Mouse (Mus musculus) neural tube, embryonic 13.5 days (tissue): ENCODE results near the gene Slco4a1. TPM values are rescaled to one million over a fixed set of nuclear protein-coding genes. Genes with fewer than 3 reads are reported as not detected.

Source experiments
- ATAC-seq: fragments of 200-750 bp; cut with Nextera tagmentation; 2 replicates; pipeline ENCODE4 v1.8.0; 2017; ENCODE audit warnings: low read depth, mild to moderate bottlenecking, moderate TSS enrichment, moderate library complexity
- H3K27ac ChIP-seq: fragments of 300-500 bp; sonication (generic); replicated peaks from 2 replicates; pipeline ENCODE4 v1.5.1; 2015; ENCODE audit warnings: moderate library complexity, mild to moderate bottlenecking, inconsistent platforms
- H3K27me3 ChIP-seq: fragments of 300-500 bp; sonication (generic); 2 replicates; pipeline ENCODE4 v1.6.1; 2015; ENCODE audit warnings: mild to moderate bottlenecking, inconsistent platforms
- H3K36me3 ChIP-seq: fragments of 300-500 bp; sonication (generic); 2 replicates; pipeline ENCODE4 v1.6.1; 2015; ENCODE audit warnings: mild to moderate bottlenecking, inconsistent platforms
- H3K4me1 ChIP-seq: fragments of 300-500 bp; sonication (generic); replicated peaks from 2 replicates; pipeline ENCODE4 v1.6.1; 2015; ENCODE audit warnings: inconsistent platforms
- H3K4me2 ChIP-seq: fragments of 300-500 bp; sonication (generic); 2 replicates; pipeline ENCODE4 v1.6.1; 2015; ENCODE audit warnings: inconsistent platforms, mild to moderate bottlenecking, moderate library complexity
- H3K4me3 ChIP-seq: fragments of 300-500 bp; sonication (generic); 2 replicates; pipeline ENCODE4 v1.5.1; 2015; ENCODE audit warnings: mild to moderate bottlenecking, inconsistent platforms
- H3K9ac ChIP-seq: fragments of 300-500 bp; sonication (generic); 2 replicates; pipeline ENCODE4 v1.6.1; 2015; ENCODE audit warnings: moderate library complexity, mild to moderate bottlenecking, inconsistent platforms
- H3K9me3 ChIP-seq: fragments of 300-500 bp; sonication (generic); 2 replicates; pipeline ENCODE4 v1.6.1; 2016; ENCODE audit warnings: inconsistent platforms
- WGBS: fragments of 180-500 bp; shearing (Covaris S2); methylation state at CpG from one replicate; pipeline ENCODE4 v1.1.7; 2015; 5-methylcytosine and 5-hydroxymethylcytosine counted together
- polyA plus RNA-seq: library from polyadenylated mRNA; unstranded; fragments of >200 nt; fragmentation: Nextera tagmentation; extraction: Ambion mirVana; gene quantifications from 2 replicates; pipeline ENCODE4 v1.2.1, GENCODE M21; 2015

Gene Slco4a1
- 5.1 and 5.4 TPM in 2 replicates for polyA plus RNA-seq

GRCm38 (mm10) chr2:180455723-180456698, at the start of gene Slco4a1:
Gene Slco4a1, plus strand, starts transcription at chr2:180456245.
- peak within 1 kb of the TSS; percentile 53 for H3K4me3 ChIP-seq
- H3K4me2 ChIP-seq: peak within 1 kb of the TSS; percentile 97
- WGBS: 1% methylated on average over 65 of the region's 65 CpGs
- peak within 1 kb of the TSS; percentile 68 for H3K9ac ChIP-seq
- H3K4me1 ChIP-seq: peaks cover 29% of the 10 kb centered on the region
- H3K27me3 ChIP-seq: peaks cover 42% of the 10 kb centered on the region
- no peaks in the 10 kb centered on the region for H3K36me3 ChIP-seq
- H3K27ac ChIP-seq: peak within 1 kb of the TSS; percentile 56; the same call in 1 of the 2 replicates
- H3K9me3 ChIP-seq: no peaks in the 10 kb centered on the region
- ATAC-seq: peak; percentile 84

DNA sequence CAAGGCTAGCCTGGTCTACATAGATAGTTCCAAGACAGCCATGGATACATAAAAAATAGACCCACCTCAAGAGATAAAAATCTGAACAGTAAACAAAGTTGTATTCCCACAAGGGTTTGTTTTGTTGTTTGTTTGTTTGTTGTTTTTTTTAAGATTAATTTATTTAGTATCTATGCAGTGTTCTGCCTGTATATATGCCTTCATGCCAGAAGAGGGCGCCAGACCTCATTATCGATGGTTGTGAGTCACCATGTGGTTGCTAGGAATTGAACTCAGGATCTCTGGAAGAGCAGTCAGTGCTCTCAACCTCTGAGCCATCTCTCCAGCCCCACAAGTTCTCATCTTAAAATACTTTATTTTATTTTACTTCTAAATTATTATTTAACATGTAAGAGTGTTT, 47.6 kb upstream of the Slco4a1 start:
- no peak for ATAC-seq
- Histone ChIP-seq H3K4me3 (no peak overlapping the region), H3K4me2 (no peak overlapping the region), H3K27ac (no peak overlapping the region), H3K9me3 (no peaks in the 10 kb centered on the region), H3K9ac (no peak overlapping the region), H3K4me1 (peaks cover 22% of the 10 kb centered on the region), H3K27me3 (0 out of 2 replicates have a peak, but pooled peaks cover 6% of the 10 kb centered on the region), H3K36me3 (no peaks in the 10 kb centered on the region)
- 24% methylated on average over 2 of the region's 2 CpGs for WGBS

DNA sequence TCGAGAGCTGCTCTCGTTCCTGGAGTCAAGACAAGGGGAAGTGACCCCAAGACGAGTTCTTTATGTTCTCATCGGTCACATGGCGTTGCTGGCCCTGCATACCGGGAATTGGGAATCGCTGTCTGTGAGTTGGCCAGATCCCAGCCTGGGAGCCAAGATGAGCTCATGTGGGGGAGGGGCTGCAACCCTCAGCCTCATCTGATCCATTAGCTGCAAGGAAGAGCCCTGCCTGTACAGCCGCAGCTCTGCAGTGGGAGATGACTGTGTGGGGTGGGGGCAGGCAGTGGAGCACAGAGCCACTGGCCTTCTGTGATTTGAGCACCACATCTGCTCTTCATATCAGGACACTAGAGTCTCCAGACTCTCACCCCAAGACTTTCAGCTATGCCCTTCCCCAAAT, 45.6 kb upstream of the Slco4a1 start:
- Histone ChIP-seq H3K9ac (no peak overlapping the region), H3K27me3 (peaks cover 6% of the 10 kb centered on the region; the same call in 1 of the 2 replicates), H3K36me3 (no peaks in the 10 kb centered on the region), H3K9me3 (0 out of 2 replicates have a peak, but pooled peaks cover 3% of the 10 kb centered on the region), H3K4me1 (peaks cover 22% of the 10 kb centered on the region), H3K4me2 (no peak overlapping the region), H3K27ac (peak overlapping the region; percentile 64), H3K4me3 (no peak overlapping the region)
- 0 out of 2 replicates have a peak, but pooled peaks have one; percentile 59 for ATAC-seq
- 55% methylated on average over 8 of the region's 8 CpGs for WGBS

- peaks cover 6% of the 10 kb centered on the region; the same call in 1 of the 2 replicates for H3K27me3 ChIP-seq
- peak overlapping the region; percentile 64 for H3K27ac ChIP-seq
- H3K4me2 ChIP-seq: no peak overlapping the region
- H3K4me1 ChIP-seq: peaks cover 22% of the 10 kb centered on the region
- WGBS: 13% methylated on average over 8 of the region's 8 CpGs
- H3K9me3 ChIP-seq: 0 out of 2 replicates have a peak, but pooled peaks cover 3% of the 10 kb centered on the region
- no peaks in the 10 kb centered on the region for H3K36me3 ChIP-seq
- no peak for ATAC-seq
- H3K9ac ChIP-seq: no peak overlapping the region
- H3K4me3 ChIP-seq: no peak overlapping the region
Measured at GRCm38 (mm10) chr2:180411013-180411412, 45.0 kb upstream of the Slco4a1 start.

DNA sequence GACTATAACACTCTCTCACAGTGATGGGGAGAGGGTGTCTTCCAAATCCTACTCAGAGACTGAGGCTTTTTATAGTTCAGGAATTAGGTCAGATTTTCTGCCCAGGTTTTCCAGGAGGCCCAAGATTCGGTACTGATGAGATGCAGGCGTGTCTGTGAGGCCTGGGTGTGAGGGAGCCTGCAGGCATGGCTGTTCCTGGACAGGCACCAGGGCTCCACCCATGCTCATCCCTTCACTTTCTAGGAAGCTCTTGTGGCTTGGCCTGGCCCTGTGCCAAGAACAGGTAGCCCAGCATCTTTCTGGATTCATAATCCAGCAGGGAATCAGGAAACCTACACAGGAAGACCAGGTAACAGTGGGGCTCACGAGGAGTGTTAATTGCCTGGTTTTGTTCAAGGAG, 40.4 kb upstream of the Slco4a1 start:
- Histone ChIP-seq H3K4me3 (no peak overlapping the region), H3K27ac (no peak overlapping the region), H3K9ac (no peak overlapping the region), H3K36me3 (no peaks in the 10 kb centered on the region), H3K27me3 (peaks cover 6% of the 10 kb centered on the region), H3K4me1 (peaks cover 15% of the 10 kb centered on the region), H3K9me3 (0 out of 2 replicates have a peak, but pooled peaks cover 3% of the 10 kb centered on the region), H3K4me2 (no peak overlapping the region)
- WGBS: 70% methylated on average over 3 of the region's 3 CpGs
- no peak for ATAC-seq

- Histone ChIP-seq H3K4me2 (no peak overlapping the region), H3K27ac (no peak overlapping the region), H3K9ac (no peak overlapping the region), H3K9me3 (0 out of 2 replicates have a peak, but pooled peaks cover 3% of the 10 kb centered on the region), H3K27me3 (peaks cover 5% of the 10 kb centered on the region), H3K36me3 (no peaks in the 10 kb centered on the region), H3K4me3 (no peak overlapping the region), H3K4me1 (no peaks in the 10 kb centered on the region)
- no peak for ATAC-seq
- 19% methylated on average over 9 of the region's 9 CpGs for WGBS
Measured at GRCm38 (mm10) chr2:180417731-180418130, 38.3 kb upstream of the Slco4a1 start.

DNA sequence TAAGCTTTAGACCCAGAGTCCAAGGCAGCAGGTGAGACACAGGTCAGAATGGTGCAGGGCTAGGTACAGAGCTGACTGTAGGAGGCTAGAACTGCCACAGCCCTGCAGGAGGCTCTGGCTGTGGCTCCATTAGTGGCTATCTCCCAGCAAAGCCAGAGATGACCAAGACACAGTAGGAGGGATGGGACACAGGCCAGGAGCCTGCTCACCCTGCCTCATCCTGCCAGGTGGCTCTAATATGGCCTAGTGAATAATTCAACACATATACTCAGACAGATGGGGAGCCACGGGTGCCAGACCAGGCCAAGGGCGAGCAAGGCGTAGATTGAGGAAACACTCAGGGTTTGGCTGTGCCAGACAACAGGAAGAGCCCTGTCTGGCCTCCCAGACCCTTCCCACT, 35.4 kb upstream of the Slco4a1 start:
- H3K4me3 ChIP-seq: no peak overlapping the region
- WGBS: 78% methylated on average over 3 of the region's 3 CpGs
- no peak overlapping the region for H3K4me2 ChIP-seq
- no peaks in the 10 kb centered on the region for H3K9me3 ChIP-seq
- H3K36me3 ChIP-seq: no peaks in the 10 kb centered on the region
- H3K9ac ChIP-seq: no peak overlapping the region
- H3K4me1 ChIP-seq: no peaks in the 10 kb centered on the region
- H3K27ac ChIP-seq: no peak overlapping the region
- peaks cover under 1% of the 10 kb centered on the region for H3K27me3 ChIP-seq
- ATAC-seq: no peak

- Histone ChIP-seq H3K4me2 (no peak overlapping the region), H3K27ac (no peak overlapping the region), H3K9ac (no peak overlapping the region), H3K27me3 (peaks cover 6% of the 10 kb centered on the region; the same call in 1 of the 2 replicates), H3K36me3 (no peaks in the 10 kb centered on the region), H3K4me3 (no peak overlapping the region), H3K9me3 (no peaks in the 10 kb centered on the region), H3K4me1 (no peaks in the 10 kb centered on the region)
- WGBS: 62% methylated on average over 2 of the region's 2 CpGs
- ATAC-seq: no peak
Measured at GRCm38 (mm10) chr2:180425115-180425514, 30.9 kb upstream of the Slco4a1 start.

- 63% methylated on average over 8 of the region's 8 CpGs for WGBS
- 0 out of 2 replicates have a peak, but pooled peaks cover 2% of the 10 kb centered on the region for H3K4me1 ChIP-seq
- no peaks in the 10 kb centered on the region for H3K9me3 ChIP-seq
- H3K9ac ChIP-seq: no peak overlapping the region
- H3K4me3 ChIP-seq: no peak overlapping the region
- H3K4me2 ChIP-seq: no peak overlapping the region
- no peaks in the 10 kb centered on the region for H3K36me3 ChIP-seq
- H3K27ac ChIP-seq: no peak overlapping the region
- no peak for ATAC-seq
- peaks cover 6% of the 10 kb centered on the region; the same call in 1 of the 2 replicates for H3K27me3 ChIP-seq
Measured at GRCm38 (mm10) chr2:180427073-180427472, 29.0 kb upstream of the Slco4a1 start.

GRCm38 (mm10) chr2:180428331-180428730, 27.7 kb upstream of the Slco4a1 start:
- H3K9ac ChIP-seq: no peak overlapping the region
- H3K9me3 ChIP-seq: no peaks in the 10 kb centered on the region
- H3K4me2 ChIP-seq: no peak overlapping the region
- H3K27me3 ChIP-seq: 0 out of 2 replicates have a peak, but pooled peaks cover 6% of the 10 kb centered on the region
- H3K36me3 ChIP-seq: no peaks in the 10 kb centered on the region
- H3K4me3 ChIP-seq: no peak overlapping the region
- 0 out of 2 replicates have a peak overlapping the region, but pooled peaks have one; percentile 3 for H3K27ac ChIP-seq
- ATAC-seq: no peak
- 36% methylated on average over 2 of the region's 2 CpGs for WGBS
- peaks cover 8% of the 10 kb centered on the region for H3K4me1 ChIP-seq

GRCm38 (mm10) chr2:180430648-180431047, 25.4 kb upstream of the Slco4a1 start:
- Histone ChIP-seq H3K27me3 (0 out of 2 replicates have a peak, but pooled peaks cover 5% of the 10 kb centered on the region), H3K4me1 (peaks cover 12% of the 10 kb centered on the region), H3K9me3 (no peaks in the 10 kb centered on the region), H3K9ac (no peak overlapping the region), H3K27ac (no peak overlapping the region), H3K36me3 (no peaks in the 10 kb centered on the region), H3K4me3 (no peak overlapping the region), H3K4me2 (no peak overlapping the region)
- 81% methylated on average over 11 of the region's 11 CpGs for WGBS
- ATAC-seq: no peak

GRCm38 (mm10) chr2:180432042-180432668, 23.9 kb upstream of the Slco4a1 start:
- Histone ChIP-seq H3K4me2 (no peak overlapping the region), H3K27me3 (no peaks in the 10 kb centered on the region), H3K9ac (no peak overlapping the region), H3K36me3 (no peaks in the 10 kb centered on the region), H3K9me3 (no peaks in the 10 kb centered on the region), H3K4me1 (peaks cover 12% of the 10 kb centered on the region), H3K4me3 (no peak overlapping the region), H3K27ac (no peak overlapping the region)
- WGBS: 21% methylated on average over 10 of the region's 10 CpGs
- ATAC-seq: peak; percentile 57; the same call in 1 of the 2 replicates
